Mouse (Mus musculus): Measurements from ENCODE around the gene Epn3. TPM values are rescaled to one million over a fixed set of nuclear protein-coding genes. Genes with fewer than 3 reads are reported as not detected.

Epn3 gene
- polyA plus RNA-seq (2017; shearing (Covaris generic)) = under 1 TPM; 0.43 to 0.54 TPM

DNA sequence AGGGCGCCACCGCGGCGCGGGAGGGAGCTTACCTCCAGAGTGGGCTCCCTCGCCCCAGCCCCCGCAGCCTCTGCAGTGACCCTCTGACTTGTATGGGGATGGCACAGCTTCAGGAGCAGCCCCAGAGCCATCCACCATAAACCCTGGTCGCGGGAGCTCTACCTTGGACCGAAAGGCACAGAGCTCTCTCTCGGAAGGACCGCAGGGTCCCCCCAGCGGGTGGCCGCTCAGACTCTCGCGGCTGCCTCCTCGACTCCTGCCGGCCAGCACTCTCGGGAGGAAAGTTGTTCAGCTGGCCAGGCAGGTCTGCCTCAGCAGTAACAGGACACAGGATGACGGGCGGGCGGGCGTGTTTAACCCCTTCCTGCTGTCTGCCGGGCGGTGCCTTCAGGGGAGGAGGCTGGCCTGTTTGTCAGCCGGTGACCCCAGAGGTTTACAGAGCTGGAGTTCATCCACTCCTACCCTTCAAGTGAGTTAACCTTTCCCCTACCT, at the start of gene Epn3:
Gene Epn3, minus strand, starts transcription at position 314 of the 492 bp plus-strand sequence.

GRCm38 (mm10) chr11:94548888-94549690, 49.3 kb upstream of the Epn3 start, which contains the start of gene Rsad1:
TSS of gene Rsad1 (minus strand) at chr11:94549255.

DNA sequence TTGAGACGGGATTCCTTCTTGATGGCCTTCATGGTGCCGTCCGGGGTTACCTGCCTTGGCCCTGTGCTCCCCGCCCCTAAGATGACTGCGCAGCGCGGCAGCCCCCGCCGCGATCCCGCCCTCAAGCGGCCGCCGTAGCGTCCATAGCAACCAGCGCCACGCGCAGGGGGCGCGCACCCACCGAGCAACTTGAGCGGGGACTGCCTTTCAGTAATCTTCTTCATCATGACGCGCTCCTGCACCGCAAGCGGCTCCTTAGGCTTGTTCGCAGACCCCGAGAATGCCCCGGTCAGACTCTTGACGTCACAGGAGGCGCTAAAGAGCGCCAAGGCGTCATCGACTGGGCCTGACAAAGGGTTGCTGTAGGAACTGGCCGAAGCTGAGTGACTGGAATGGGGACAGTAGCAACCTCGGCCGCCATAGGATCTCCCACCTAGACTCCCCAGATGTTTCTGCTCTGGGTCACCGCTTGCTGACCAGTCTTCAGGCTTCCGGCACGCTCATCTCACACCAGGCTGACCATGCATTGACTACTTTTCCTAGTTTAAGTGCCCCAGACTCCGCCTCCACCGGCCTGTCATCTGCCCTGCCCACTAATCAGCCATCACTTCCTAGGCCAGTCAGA, 21.6 kb upstream of the Epn3 start, which contains the start of gene Mycbpap:
Gene Mycbpap, minus strand, starts transcription at position 524 of the 625 bp plus-strand sequence.

DNA sequence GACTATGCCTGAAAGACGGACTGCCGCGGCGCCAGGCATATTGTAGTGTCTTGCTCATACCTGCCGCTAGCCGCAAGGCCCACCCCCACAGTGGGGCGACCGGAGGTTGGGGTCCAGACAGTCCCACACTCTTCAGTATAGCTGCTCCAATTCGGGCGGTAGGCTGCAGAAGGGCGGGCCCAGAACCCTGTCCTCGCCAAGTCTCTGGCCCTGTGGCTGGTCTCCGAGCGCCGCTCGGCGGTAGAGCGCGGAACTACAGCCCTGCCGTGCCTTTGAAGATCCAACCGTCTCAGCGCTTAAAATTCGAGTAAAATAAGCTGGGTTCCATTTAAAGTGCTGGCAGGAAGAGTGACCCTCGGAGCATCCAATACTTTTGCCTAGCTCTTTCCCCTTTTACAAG, 13.8 kb downstream of the Epn3 start, which contains the start of gene Spata20:
Gene Spata20, minus strand, starts transcription at position 179 of the 400 bp plus-strand sequence.

DNA sequence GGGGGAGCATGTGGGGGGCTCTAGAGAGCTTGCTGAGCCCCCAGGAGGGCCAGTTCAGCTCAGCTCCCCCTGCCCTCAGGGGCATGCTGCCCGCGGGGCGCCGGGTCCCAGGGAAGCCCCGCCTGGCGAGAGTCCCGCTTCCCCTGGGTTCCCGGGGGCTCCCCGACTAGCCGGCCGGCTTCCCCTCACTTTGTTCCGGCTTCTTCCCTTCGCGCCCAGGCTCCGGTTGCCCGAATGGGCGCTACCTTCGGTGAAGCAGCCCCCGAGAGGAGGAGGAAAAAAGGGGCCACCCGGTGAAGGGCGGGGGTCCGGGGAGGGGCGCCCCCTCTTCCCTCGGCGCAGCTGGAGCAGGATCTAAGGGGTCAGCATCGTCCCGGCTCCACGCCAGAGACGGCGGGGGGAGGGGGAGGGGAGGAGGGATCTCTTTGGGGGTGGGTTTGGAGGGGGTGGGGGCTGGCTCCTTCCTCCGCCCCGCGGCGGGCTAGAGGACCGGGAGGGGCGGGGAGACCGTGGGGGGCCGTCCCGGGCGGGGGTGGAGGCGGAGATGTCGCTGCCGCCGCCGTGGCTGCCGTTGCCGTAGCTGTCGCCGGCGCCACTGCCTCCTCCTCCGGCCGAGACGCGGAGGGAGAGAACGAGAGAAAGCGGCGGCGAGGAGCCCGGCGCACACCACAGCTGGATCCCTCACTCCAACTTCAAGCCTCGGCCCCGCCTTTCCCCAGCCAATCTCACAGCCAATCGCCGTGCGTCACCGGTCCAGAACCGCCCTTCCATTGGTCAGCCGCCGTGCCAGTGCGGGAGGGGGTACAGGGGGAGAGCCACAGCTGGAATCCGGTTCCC, 25.8 kb downstream of the Epn3 start, which contains the start of gene Cacna1g:
Gene Cacna1g, minus strand, starts transcription at position 492 of the 837 bp plus-strand sequence.

Other genes starting within 250 kb of the Epn3 start
- gene Gm21885, start 218.1 kb downstream of the Epn3 start, polyA plus RNA-seq (2017; shearing (Covaris generic)) = under 1 TPM in 1 of 2 experiments, not detected in 1; 0.51 TPM
- 10 to 100 TPM; 84.5 to 86.3 TPM for gene Luc7l3, start 178.0 kb downstream of the Epn3 start, polyA plus RNA-seq (2017; shearing (Covaris generic))
- gene Ankrd40, start 172.0 kb downstream of the Epn3 start, polyA plus RNA-seq (2017; shearing (Covaris generic)) = 10 to 100 TPM; 52.0 to 56.5 TPM
- gene Abcc3, start 107.0 kb downstream of the Epn3 start, polyA plus RNA-seq (2017; shearing (Covaris generic)) = 1 to 10 TPM; 4.2 to 9.9 TPM
- under 1 TPM; 0.19 to 0.24 TPM for gene Cacna1g, start 25.8 kb downstream of the Epn3 start, polyA plus RNA-seq (2017; shearing (Covaris generic))
- gene Spata20, start 13.8 kb downstream of the Epn3 start, polyA plus RNA-seq (2017; shearing (Covaris generic)) = under 1 TPM in 1 of 2 experiments, not detected in 1; 0.36 TPM
- gene Mycbpap, start 21.8 kb upstream of the Epn3 start, polyA plus RNA-seq (2017; shearing (Covaris generic)) = under 1 TPM; 0.29 to 0.74 TPM
- gene Rsad1, start 49.3 kb upstream of the Epn3 start, polyA plus RNA-seq (2017; shearing (Covaris generic)) = 1 to 10 TPM; 3.3 to 4.2 TPM
- gene Chad, start 65.1 kb upstream of the Epn3 start, polyA plus RNA-seq (2017; shearing (Covaris generic)) = 1 to 10 TPM in 1 of 2 experiments, under 1 TPM in 1; 0.83 to 1.2 TPM
- gene Acsf2, start 101.9 kb upstream of the Epn3 start, polyA plus RNA-seq (2017; shearing (Covaris generic)) = 1 to 10 TPM; 4.8 to 6.3 TPM
- gene Lrrc59, start 129.8 kb upstream of the Epn3 start, polyA plus RNA-seq (2017; shearing (Covaris generic)) = 10 to 100 TPM; 55.9 to 61.2 TPM
- 10 to 100 TPM; 49.9 to 60.9 TPM for gene Mrpl27, start 153.8 kb upstream of the Epn3 start, polyA plus RNA-seq (2017; shearing (Covaris generic))
- gene Eme1, start 154.0 kb upstream of the Epn3 start, polyA plus RNA-seq (2017; shearing (Covaris generic)) = 1 to 10 TPM in 1 of 2 experiments, under 1 TPM in 1; 0.99 to 1.3 TPM
- 10 to 100 TPM; 28.2 to 71.6 TPM for gene Xylt2, start 177.5 kb upstream of the Epn3 start, polyA plus RNA-seq (2017; shearing (Covaris generic))
- under 1 TPM in 1 of 2 experiments, not detected in 1; 0.28 TPM for gene Gm11541, start 204.5 kb upstream of the Epn3 start, polyA plus RNA-seq (2017; shearing (Covaris generic))
- not detected for gene Cdc34b, start 241.8 kb upstream of the Epn3 start, polyA plus RNA-seq (2017; shearing (Covaris generic))

All from inflammation-experienced regulatory T-cells (primary cell).